Mouse (Mus musculus): ENCODE data around the gene Lkaaear1.

GRCm38 (mm10) chr2:181683381-181683780, 14.9 kb downstream of the Lkaaear1 start:
- TF ChIP-seq POLR2A (IDR thresholded peaks at IDR 0.05; ENCODE audit: low read depth, low read length) (no peak), CTCF (IDR thresholded peaks at IDR 0.05; ENCODE audit: extremely low read depth, insufficient read length, insufficient replicate concordance, low read depth, low read length) (no peak)

All from small intestine, adult 2 months (tissue).